Mouse (Mus musculus) lung, embryonic 15.5 days (tissue): ENCODE measurements around the gene Atp6v1g2. TPM values are rescaled to one million over a fixed set of nuclear protein-coding genes. Genes with fewer than 3 reads are reported as not detected.

Source experiments
- ATAC-seq: fragments of 200-750 bp; cut with Nextera tagmentation; 2 replicates; pipeline ENCODE4 v1.8.0; 2017; ENCODE audit warnings: moderate number of reproducible peaks, borderline replicate concordance; ENCODE audit not compliant: low FRiP score, low TSS enrichment; ENCODE audit errors: extremely low read depth
- H3K27ac ChIP-seq: fragments of 300-500 bp; sonication (generic); 2 replicates; pipeline ENCODE4 v1.5.1; 2015; ENCODE audit warnings: moderate library complexity, mild to moderate bottlenecking, inconsistent platforms
- H3K27me3 ChIP-seq: fragments of 300-500 bp; sonication (generic); 2 replicates; pipeline ENCODE4 v1.6.1; 2015; ENCODE audit warnings: inconsistent platforms
- H3K36me3 ChIP-seq: fragments of 300-500 bp; sonication (generic); 2 replicates; pipeline ENCODE4 v1.6.1; 2015; ENCODE audit warnings: inconsistent platforms
- H3K4me1 ChIP-seq: fragments of 300-500 bp; sonication (generic); 2 replicates; pipeline ENCODE4 v1.6.1; 2015; ENCODE audit warnings: inconsistent platforms
- H3K4me2 ChIP-seq: fragments of 300-500 bp; sonication (generic); 2 replicates; pipeline ENCODE4 v1.6.1; 2015; ENCODE audit warnings: inconsistent platforms, mild to moderate bottlenecking, moderate library complexity
- H3K4me3 ChIP-seq: fragments of 300-500 bp; sonication (generic); 2 replicates; pipeline ENCODE4 v1.5.1; 2015; ENCODE audit warnings: mild to moderate bottlenecking, inconsistent platforms
- H3K9ac ChIP-seq: fragments of 300-500 bp; sonication (generic); 2 replicates; pipeline ENCODE4 v1.6.1; 2015; ENCODE audit warnings: inconsistent platforms
- H3K9me3 ChIP-seq: fragments of 300-500 bp; sonication (generic); 2 replicates; pipeline ENCODE4 v1.6.1; 2016; ENCODE audit warnings: inconsistent platforms
- WGBS: fragments of 180-500 bp; shearing (Covaris S2); methylation state at CpG from one replicate; pipeline ENCODE4 v1.1.7; 2015; 5-methylcytosine and 5-hydroxymethylcytosine counted together
- polyA plus RNA-seq: library from polyadenylated mRNA; unstranded; fragments of >200 nt; fragmentation: Nextera tagmentation; extraction: Ambion mirVana; gene quantifications from 2 replicates; pipeline ENCODE4 v1.2.1, GENCODE M21; 2015

Gene Atp6v1g2
- polyA plus RNA-seq, 1 experiment from 2014 or later: 4.3 TPM

- no peaks in the 10 kb centered on the region for H3K9me3 ChIP-seq
- no peak overlapping the region for H3K4me2 ChIP-seq
- H3K9ac ChIP-seq: no peak overlapping the region
- H3K4me1 ChIP-seq: no peaks in the 10 kb centered on the region
- WGBS: 78% methylated on average over 5 of the region's 5 CpGs
- no peak overlapping the region for H3K4me3 ChIP-seq
- H3K36me3 ChIP-seq: peaks cover 68% of the 10 kb centered on the region
- no peak for ATAC-seq
- no peaks in the 10 kb centered on the region for H3K27me3 ChIP-seq
- H3K27ac ChIP-seq: no peak overlapping the region
Measured at GRCm38 (mm10) chr17:35251981-35252380, 18.5 kb downstream of the Atp6v1g2 start.

DNA sequence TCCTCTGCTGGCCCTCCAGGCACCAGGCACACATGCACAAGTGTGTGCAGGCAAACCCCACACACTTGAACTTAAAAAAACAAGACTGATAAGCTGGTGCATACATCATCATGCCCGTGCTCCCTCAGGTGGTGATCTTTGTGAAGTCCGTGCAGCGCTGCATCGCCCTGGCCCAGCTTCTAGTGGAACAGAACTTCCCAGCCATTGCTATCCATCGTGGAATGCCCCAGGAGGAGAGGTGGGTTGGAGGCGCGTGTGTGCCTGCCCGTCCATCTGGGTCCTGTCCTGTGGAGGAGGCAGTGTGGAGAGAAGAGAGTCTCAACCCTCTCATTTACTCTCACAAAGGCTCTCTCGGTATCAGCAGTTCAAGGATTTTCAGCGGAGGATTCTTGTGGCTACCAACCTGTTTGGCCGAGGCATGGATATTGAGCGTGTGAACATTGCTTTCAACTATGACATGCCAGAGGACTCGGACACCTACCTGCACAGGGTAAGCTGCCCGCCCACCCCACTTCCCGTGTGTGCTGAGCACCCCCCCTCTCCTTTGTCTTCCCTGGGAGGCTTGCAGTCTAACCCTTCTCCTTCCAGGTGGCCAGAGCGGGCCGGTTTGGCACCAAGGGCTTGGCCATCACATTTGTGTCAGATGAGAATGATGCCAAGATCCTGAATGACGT is 19.3 kb downstream of the Atp6v1g2 start:
- no peak overlapping the region for H3K27ac ChIP-seq

DNA sequence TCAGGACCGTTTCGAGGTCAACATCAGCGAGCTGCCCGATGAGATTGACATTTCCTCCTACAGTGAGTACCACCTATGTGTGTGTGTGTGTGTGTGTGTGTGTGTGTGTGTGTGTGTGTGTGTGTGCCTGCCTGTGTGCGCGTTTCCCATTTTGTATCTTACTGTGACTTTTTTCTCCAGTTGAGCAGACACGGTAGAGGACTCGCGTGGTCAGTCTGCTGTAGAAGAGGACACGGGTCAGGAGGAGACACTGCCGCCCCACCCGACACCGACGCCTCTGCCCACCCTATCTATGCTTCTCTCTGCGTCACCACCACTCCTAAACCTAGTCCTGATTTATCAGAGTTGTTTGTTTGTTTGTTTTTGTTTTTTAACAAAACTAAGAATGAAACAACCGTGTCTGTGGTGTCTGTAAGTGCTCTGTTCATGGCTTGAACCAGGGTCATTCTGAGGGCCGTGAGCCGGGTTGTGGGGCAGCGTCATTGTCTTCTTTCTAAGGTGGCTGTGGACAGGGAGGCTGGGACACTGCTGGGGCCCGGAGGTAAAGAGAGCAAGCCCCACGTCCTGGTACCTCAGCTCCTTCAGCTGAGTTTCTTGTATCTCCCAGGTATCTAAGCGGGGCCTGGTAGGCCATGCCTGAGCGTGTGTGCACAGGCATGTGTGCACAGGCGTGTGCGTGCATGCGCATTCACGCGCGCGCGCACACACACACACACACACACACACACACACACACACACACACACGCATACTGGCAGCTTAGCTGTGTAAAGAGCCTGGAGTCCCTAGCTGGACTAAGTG is 20.0 kb downstream of the Atp6v1g2 start:
- 80% methylated on average over 32 of the region's 32 CpGs for WGBS
- Histone ChIP-seq H3K36me3 (peaks cover 52% of the 10 kb centered on the region), H3K27ac (no peak overlapping the region), H3K9ac (no peak overlapping the region), H3K4me3 (no peak overlapping the region), H3K4me1 (no peaks in the 10 kb centered on the region), H3K4me2 (no peak overlapping the region), H3K27me3 (no peaks in the 10 kb centered on the region), H3K9me3 (no peaks in the 10 kb centered on the region)
- ATAC-seq: no peak

More for the DNA sequence above, 19.3 kb downstream of the Atp6v1g2 start:
- ATAC-seq: no peak
- H3K9me3 ChIP-seq: no peaks in the 10 kb centered on the region
- no peak overlapping the region for H3K4me2 ChIP-seq
- 70% methylated on average over 18 of the region's 18 CpGs for WGBS
- H3K4me1 ChIP-seq: no peaks in the 10 kb centered on the region
- no peaks in the 10 kb centered on the region for H3K27me3 ChIP-seq
- peaks cover 60% of the 10 kb centered on the region for H3K36me3 ChIP-seq
- H3K4me3 ChIP-seq: no peak overlapping the region
- no peak overlapping the region for H3K9ac ChIP-seq

- Histone ChIP-seq H3K4me3 (no peak overlapping the region), H3K9ac (no peak overlapping the region), H3K4me1 (no peaks in the 10 kb centered on the region), H3K9me3 (no peaks in the 10 kb centered on the region), H3K27me3 (no peaks in the 10 kb centered on the region), H3K27ac (no peak overlapping the region), H3K4me2 (no peak overlapping the region), H3K36me3 (peaks cover 43% of the 10 kb centered on the region)
- ATAC-seq: 0 out of 2 replicates have a peak, but pooled peaks have one; percentile 6
- WGBS: 58% methylated on average over 11 of the region's 11 CpGs
Measured at GRCm38 (mm10) chr17:35254241-35255098, 21.0 kb downstream of the Atp6v1g2 start.

DNA sequence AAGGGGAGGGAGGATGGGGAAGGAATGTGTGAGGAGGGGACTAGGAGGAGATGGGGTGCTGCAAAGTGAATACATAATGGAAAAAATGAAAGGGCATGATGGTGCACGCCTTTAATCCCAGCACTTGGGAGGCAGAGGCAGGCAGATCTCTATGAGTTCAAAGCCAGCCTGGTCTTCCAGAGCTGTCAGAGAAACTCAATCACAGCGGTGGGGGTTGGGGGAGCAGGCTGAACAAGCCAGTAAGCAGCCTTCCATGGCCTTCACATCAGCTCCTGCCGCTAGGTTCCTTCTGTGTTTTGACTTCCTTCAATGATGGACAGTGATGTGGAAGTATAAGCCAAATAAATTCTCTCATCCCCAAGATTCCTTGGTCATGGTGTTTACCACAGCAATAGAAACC is 21.8 kb downstream of the Atp6v1g2 start:
- peaks cover 34% of the 10 kb centered on the region for H3K36me3 ChIP-seq
- 64% methylated on average over 3 of the region's 3 CpGs for WGBS
- no peaks in the 10 kb centered on the region for H3K9me3 ChIP-seq
- no peaks in the 10 kb centered on the region for H3K27me3 ChIP-seq
- H3K27ac ChIP-seq: no peak overlapping the region
- H3K4me1 ChIP-seq: no peaks in the 10 kb centered on the region
- no peak overlapping the region for H3K4me2 ChIP-seq
- ATAC-seq: no peak
- H3K9ac ChIP-seq: no peak overlapping the region
- no peak overlapping the region for H3K4me3 ChIP-seq

- Histone ChIP-seq H3K4me2 (no peak overlapping the region), H3K27ac (no peak overlapping the region), H3K4me1 (no peaks in the 10 kb centered on the region), H3K9ac (no peak overlapping the region), H3K4me3 (no peak overlapping the region), H3K9me3 (no peaks in the 10 kb centered on the region), H3K36me3 (peaks cover 30% of the 10 kb centered on the region), H3K27me3 (no peaks in the 10 kb centered on the region)
- ATAC-seq: no peak
- 47% methylated on average over 4 of the region's 4 CpGs for WGBS
Measured at GRCm38 (mm10) chr17:35255704-35256103, 22.2 kb downstream of the Atp6v1g2 start.

DNA sequence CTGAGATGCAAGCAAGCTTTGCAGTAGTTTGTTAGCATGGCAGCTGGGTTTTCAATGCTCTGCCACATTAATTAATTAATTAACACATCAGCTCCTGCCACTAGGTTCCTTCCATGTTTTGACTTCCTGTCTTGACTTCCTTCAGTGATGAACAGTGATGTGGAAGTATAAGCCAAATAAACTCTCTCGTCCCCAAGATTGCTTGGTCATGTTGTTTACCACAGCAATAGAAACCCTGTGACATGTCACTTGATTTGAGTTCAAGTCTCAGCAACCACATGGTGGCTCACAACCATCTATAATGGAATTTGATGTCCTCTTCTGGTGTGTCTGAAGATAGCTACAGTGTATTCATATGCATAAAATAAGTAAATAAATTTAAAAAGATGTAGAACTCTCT is 23.9 kb downstream of the Atp6v1g2 start:
- H3K4me3 ChIP-seq: no peak overlapping the region
- peaks cover 15% of the 10 kb centered on the region for H3K36me3 ChIP-seq
- 0 out of 2 replicates have a peak, but pooled peaks cover 1% of the 10 kb centered on the region for H3K4me1 ChIP-seq
- WGBS: 28% methylated on average over 1 of the region's 1 CpGs
- no peak overlapping the region for H3K27ac ChIP-seq
- no peak for ATAC-seq
- H3K27me3 ChIP-seq: peaks cover 9% of the 10 kb centered on the region; the same call in 1 of the 2 replicates
- H3K9me3 ChIP-seq: no peaks in the 10 kb centered on the region
- no peak overlapping the region for H3K4me2 ChIP-seq
- no peak overlapping the region for H3K9ac ChIP-seq

DNA sequence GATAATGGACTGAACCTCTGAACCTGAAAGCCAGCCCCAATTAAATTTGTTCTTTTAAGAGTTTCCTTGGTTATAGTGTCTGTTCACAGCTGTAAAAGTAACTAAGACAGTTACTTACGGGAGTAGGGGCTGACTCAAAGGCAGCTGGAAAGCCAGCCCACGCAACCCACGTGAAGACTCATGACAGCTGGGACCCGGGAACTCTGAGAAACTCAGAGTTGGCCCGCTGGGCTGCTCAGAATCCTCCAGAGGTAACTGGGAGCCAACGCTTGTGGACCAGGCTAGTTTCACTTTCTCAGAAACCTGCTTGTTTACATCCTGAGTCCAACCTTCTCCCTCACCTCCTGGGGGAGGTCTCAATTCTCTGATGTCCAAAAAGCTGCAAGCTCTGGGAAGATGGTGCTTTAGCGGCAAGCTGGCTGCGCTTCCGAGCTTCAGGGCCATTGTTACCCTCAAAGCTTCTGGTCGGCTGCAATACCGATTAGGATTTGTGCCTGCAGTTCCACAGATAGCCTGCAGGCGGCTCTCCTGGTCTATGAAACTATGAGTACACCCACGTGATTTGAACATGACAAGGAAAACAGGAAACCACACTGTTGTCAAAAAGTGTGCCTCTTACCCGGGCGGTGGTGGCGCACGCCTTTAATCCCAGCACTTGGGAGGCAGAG is 24.5 kb downstream of the Atp6v1g2 start:
- WGBS: 14% methylated on average over 17 of the region's 17 CpGs

DNA sequence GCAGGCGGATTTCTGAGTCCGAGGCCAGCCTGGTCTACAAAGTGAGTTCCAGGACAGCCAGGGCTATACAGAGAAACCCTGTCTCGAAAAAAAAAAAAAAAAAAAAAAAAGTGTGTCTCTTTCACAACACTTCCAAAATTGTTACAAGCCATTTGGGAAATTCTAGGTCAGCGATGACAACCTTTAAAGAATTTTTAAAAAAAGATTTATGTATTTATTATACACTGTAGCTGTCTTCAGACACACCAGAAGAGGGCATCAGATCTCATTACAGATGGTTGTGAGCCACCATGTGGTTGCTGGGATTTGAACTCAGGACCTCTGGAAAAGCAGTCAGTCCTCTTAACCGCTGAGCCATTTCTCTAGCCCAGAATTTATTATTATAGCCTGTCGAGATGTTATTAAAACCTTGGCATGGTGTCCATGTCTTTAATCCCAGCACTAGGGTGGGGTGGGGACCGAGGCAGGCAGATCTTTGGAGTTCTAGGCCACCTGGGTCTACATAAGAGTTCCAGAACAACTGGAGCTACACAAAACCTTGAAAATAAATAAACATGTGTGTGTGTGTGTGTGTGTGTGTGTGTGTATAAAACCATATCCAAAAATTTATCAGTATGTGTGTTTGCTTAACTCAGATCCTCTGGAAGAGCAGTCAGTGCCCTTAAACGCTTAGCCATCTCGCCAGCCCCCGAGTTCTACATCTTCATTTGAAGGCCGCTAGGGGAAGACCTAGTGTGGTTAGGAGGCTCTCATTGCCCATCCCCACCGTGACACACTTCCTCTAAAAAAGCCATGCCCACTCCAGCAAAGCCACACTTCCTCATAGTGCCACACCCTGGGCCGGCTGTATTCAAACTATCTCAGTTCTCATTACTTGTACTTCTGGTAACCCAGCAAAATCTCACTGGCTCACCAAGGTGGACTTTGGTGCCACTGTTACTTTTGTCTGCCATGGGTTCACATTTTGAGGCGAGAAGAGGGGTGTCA is 25.3 kb downstream of the Atp6v1g2 start:
- H3K36me3 ChIP-seq: peaks cover 1% of the 10 kb centered on the region
- 53% methylated on average over 13 of the region's 14 CpGs for WGBS
- no peak overlapping the region for H3K27ac ChIP-seq
- 0 out of 2 replicates have a peak, but pooled peaks cover 5% of the 10 kb centered on the region for H3K4me1 ChIP-seq
- no peaks in the 10 kb centered on the region for H3K9me3 ChIP-seq
- no peak for ATAC-seq
- H3K4me3 ChIP-seq: no peak overlapping the region
- peaks cover 18% of the 10 kb centered on the region; the same call in 1 of the 2 replicates for H3K27me3 ChIP-seq
- H3K9ac ChIP-seq: no peak overlapping the region
- H3K4me2 ChIP-seq: peak overlapping the region; percentile 42; the same call in 1 of the 2 replicates

More for the DNA sequence above, 24.5 kb downstream of the Atp6v1g2 start:
- Histone ChIP-seq H3K27ac (no peak overlapping the region), H3K4me2 (peak overlapping the region; percentile 42), H3K4me1 (0 out of 2 replicates have a peak, but pooled peaks cover 5% of the 10 kb centered on the region), H3K4me3 (peak overlapping the region; percentile 18), H3K9ac (no peak overlapping the region; the same call in 1 of the 2 replicates), H3K36me3 (peaks cover 9% of the 10 kb centered on the region), H3K27me3 (peaks cover 10% of the 10 kb centered on the region; the same call in 1 of the 2 replicates), H3K9me3 (no peaks in the 10 kb centered on the region)
- ATAC-seq: no peak

- Histone ChIP-seq H3K27ac (no peak overlapping the region), H3K9ac (no peak overlapping the region), H3K4me1 (0 out of 2 replicates have a peak, but pooled peaks cover 5% of the 10 kb centered on the region), H3K36me3 (no peaks in the 10 kb centered on the region), H3K4me3 (no peak overlapping the region), H3K27me3 (peaks cover 26% of the 10 kb centered on the region; the same call in 1 of the 2 replicates), H3K4me2 (no peak overlapping the region), H3K9me3 (no peaks in the 10 kb centered on the region)
- 73% methylated on average over 4 of the region's 4 CpGs for WGBS
- ATAC-seq: no peak
Measured at GRCm38 (mm10) chr17:35259621-35260020, 26.2 kb downstream of the Atp6v1g2 start.
